Comparison of ENCODE assay signal across 1 mouse cellular context in the genomic region with DNA sequence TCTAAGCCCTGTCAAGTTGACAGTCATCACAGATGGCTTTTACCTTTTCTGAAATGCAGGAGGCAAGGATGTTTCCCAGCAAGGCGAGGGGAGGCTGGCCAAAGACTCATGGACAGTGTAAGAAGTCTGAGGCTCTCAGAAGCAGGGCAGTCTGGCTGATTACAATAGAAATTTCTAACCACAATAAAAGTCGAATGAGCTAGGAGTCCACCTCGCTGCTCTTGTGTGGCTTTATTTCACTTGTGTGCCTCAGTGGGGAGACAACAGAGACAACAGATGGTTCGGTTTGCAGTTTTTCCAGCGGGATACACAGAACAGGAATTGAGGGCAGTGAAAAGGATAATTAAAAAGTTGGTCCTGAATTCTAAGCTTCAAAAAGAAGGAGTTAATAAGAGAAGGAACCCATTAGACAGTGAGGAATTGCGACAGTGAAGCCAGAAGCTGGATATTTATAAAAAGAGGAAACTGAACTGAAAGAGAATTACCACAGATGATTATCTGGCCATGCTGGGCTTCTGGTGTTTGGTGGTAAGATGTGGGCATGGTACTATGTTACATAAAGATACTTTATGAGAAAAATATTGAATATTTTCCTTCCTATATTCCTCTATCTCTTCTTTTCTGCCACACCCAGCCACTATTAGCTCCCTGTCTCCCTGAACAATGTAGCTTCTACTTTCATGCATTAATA.
TF ChIP-seq lines count a peak whose summit lies in the region.

No protein-coding gene starts in this region.

TF ChIP-seq in MEL, 35 proteins besides CTCF, POLR2A, EP300 and RAD21 (continued from another document):
- no peak; the same call in 1 of the 2 replicates for TF ChIP-seq MAZ (IDR thresholded peaks at IDR 0.05; ENCODE audit: low read depth, low read length)
- TF ChIP-seq MXI1 (IDR thresholded peaks at IDR 0.05; ENCODE audit: low read depth, low read length): no peak
- TF ChIP-seq UBTF (IDR thresholded peaks at IDR 0.05; ENCODE audit: borderline replicate concordance, insufficient read depth, low read depth, low read length): no peak
- no peak for TF ChIP-seq ZMIZ1 (IDR thresholded peaks at IDR 0.05; ENCODE audit: low read depth, low read length)
- no peak for TF ChIP-seq USF2 (IDR thresholded peaks at IDR 0.05; ENCODE audit: borderline replicate concordance in 1 of 2, insufficient read depth in 1 of 2, low read depth in 1 of 2, low read length in 2 of 2)
- no peak for TF ChIP-seq NRF1 (IDR thresholded peaks at IDR 0.05; ENCODE audit: insufficient read depth, low read depth, low read length, poor library complexity, severe bottlenecking)
